Mouse (Mus musculus) lung, embryonic 16.5 days (tissue): Measurements from ENCODE around the gene Zfp113. TPM values are rescaled to one million over a fixed set of nuclear protein-coding genes. Genes with fewer than 3 reads are reported as not detected.
"Not testable (repeated sequence)": the region's sequence is repeated elsewhere in the genome, so short reads cannot be mapped to it uniquely, and the experiment has no call there.

Experiments used
- ATAC-seq: fragments of 200-750 bp; cut with Nextera tagmentation; 2 replicates; pipeline ENCODE4 v1.8.0; 2017; ENCODE audit warnings: low read depth, mild to moderate bottlenecking, moderate library complexity
- H3K27ac ChIP-seq: fragments of 300-500 bp; sonication (generic); 2 replicates; pipeline ENCODE4 v1.5.1; 2014; ENCODE audit warnings: mild to moderate bottlenecking, control low read depth, low read length
- H3K27me3 ChIP-seq: fragments of 300-500 bp; sonication (generic); 2 replicates; pipeline ENCODE4 v1.6.1; 2014; ENCODE audit warnings: low read depth, low read length, mixed read lengths; ENCODE audit not compliant: control insufficient read depth, insufficient read depth
- H3K36me3 ChIP-seq: fragments of 300-500 bp; sonication (generic); 2 replicates; pipeline ENCODE4 v1.6.1; 2014; ENCODE audit warnings: low read length; ENCODE audit not compliant: control insufficient read depth, insufficient read depth
- H3K4me1 ChIP-seq: fragments of 300-500 bp; sonication (generic); replicated peaks from 2 replicates; pipeline ENCODE4 v1.6.1; 2014; ENCODE audit warnings: low read length, mixed read lengths; ENCODE audit not compliant: control insufficient read depth, insufficient read depth
- H3K4me2 ChIP-seq: fragments of 300-500 bp; sonication (generic); 2 replicates; pipeline ENCODE4 v1.6.1; 2014; ENCODE audit warnings: low read depth, low read length, control low read depth
- H3K4me3 ChIP-seq: fragments of 300-500 bp; sonication (generic); 2 replicates; pipeline ENCODE4 v1.5.1; 2014; ENCODE audit warnings: mild to moderate bottlenecking, low read length, control low read depth
- H3K9ac ChIP-seq: fragments of 300-500 bp; sonication (generic); 2 replicates; pipeline ENCODE4 v1.6.1; 2014; ENCODE audit warnings: low read length, control low read depth
- H3K9me3 ChIP-seq: fragments of 300-500 bp; sonication (generic); 2 replicates; pipeline ENCODE4 v1.6.1; 2016; ENCODE audit warnings: low read length; ENCODE audit not compliant: control insufficient read depth
- WGBS: fragments of 180-500 bp; shearing (Covaris S2); extraction: QIAGEN DNeasy Blood & Tissue Kit; methylation state at CpG from one replicate; pipeline ENCODE4 v1.1.7; 2014; 5-methylcytosine and 5-hydroxymethylcytosine counted together
- microRNA counts: library from miRNA; unstranded; fragments of <30 nt; microRNA quantifications from one replicate; lab custom pipeline; 2016
- microRNA-seq: library from miRNA; unstranded; fragments of <30 nt; microRNA quantifications from one replicate; pipeline ENCODE4, GENCODE M21; 2016
- polyA plus RNA-seq: library from polyadenylated mRNA; unstranded; fragments of >200 nt; fragmentation: Nextera tagmentation; extraction: Ambion mirVana; gene quantifications from 2 replicates; pipeline ENCODE4 v1.2.1, GENCODE M21; 2015

Zfp113 gene
- polyA plus RNA-seq, 1 experiment from 2014 or later = 24.0 TPM

DNA sequence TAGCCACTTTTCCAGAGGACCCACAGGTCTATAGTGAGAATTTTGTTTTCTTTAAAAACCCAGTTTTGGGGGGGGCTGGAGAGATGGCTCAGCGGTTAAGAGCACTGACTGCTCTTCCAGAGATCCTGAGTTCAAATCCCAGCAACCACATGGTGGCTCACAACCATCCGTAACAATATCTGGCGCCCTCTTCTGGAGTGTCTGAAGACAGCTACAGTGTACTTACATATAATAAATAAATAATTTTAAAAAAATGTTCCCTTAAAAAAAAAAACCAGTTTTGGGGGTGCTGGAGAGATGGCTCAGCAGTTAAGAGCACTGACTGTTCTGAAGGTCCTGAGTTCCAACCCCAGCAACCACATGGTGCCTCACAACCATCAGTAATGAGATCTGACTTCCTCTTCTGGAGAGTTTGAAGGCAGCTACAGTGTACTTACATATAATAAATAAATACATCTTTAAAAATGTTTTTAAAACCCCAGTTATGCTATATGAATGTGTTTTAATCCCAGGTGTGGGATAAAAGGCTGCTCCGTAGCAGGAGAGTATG lies 45.6 kb downstream of the Zfp113 start:
- H3K9ac ChIP-seq, H3K27ac ChIP-seq, H3K4me1 ChIP-seq, H3K27me3 ChIP-seq, H3K9me3 ChIP-seq, ATAC-seq, H3K4me2 ChIP-seq, H3K36me3 ChIP-seq, H3K4me3 ChIP-seq: not testable (repeated sequence)
- WGBS = 67% methylated on average over 3 of the region's 4 CpGs

DNA sequence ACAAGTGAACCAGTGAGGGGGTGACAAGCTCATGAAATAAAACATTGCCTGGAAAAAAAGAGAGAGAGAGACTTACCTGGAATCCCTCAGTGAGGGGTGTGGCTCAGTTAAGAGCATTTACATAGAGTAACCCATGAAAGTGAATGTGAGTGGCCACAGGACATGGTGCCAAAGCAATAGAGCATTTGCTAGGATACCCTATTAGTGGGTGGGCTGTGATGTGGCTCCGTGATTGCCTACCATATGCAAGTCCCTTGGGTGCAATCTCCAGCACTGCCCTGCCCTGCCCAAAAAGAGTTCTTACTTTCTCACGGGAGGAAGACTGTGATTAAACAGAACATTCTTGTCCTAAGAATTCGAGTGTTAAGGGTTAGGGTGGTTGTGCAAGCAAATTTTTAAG lies 48.4 kb downstream of the Zfp113 start:
- H3K9ac ChIP-seq = no peak overlapping the region
- no peak overlapping the region for H3K4me2 ChIP-seq
- no peaks in the 10 kb centered on the region for H3K4me1 ChIP-seq
- H3K27me3 ChIP-seq = no peaks in the 10 kb centered on the region
- ATAC-seq = no peak
- no peaks in the 10 kb centered on the region for H3K9me3 ChIP-seq
- no peak overlapping the region for H3K27ac ChIP-seq
- no peak overlapping the region for H3K4me3 ChIP-seq
- 67% methylated on average over 3 of the region's 3 CpGs for WGBS
- peaks cover 20% of the 10 kb centered on the region for H3K36me3 ChIP-seq

DNA sequence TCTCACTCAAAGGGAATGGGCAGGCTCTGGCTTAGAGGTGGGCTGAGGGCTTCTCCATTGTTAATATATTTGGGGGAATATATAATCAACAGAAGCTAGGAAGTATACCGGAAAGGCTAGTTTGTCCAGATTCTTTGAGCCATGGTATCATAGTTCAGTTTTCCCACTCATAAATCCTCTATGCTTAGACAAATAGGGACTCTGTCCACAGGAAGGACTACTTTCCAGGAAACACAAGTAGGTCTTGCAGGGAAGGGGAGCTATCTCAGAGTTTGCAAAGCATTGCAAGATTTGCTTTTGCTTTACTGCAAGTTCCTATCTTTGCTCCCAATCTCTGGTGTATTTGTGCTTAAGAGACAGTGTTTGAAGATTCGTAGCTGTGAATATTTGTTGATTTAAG lies 50.6 kb downstream of the Zfp113 start:
- WGBS = 49% methylated on average over 2 of the region's 2 CpGs
- H3K27ac ChIP-seq = no peak overlapping the region

DNA sequence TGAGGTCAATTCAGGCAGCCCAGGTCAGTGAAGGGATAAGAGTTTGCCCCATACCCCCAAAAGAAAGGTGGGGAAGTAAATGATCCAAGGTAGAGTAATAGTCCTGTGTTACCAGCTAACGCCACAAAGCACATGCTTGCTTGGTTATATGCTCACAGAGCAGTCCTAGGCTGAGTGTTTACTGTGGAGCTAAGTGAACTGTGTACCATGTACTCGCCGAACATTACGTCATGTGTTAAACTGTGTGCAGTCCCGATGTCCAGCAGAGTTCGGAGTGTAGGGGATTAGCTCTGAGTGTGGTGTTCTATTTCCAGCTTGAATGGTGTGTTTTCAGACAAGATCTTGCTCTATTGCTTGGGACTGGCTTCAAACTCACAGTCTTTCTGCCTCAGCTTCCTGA lies 61.1 kb downstream of the Zfp113 start:
- Histone ChIP-seq H3K27ac (no peak overlapping the region), H3K36me3 (peaks cover 36% of the 10 kb centered on the region), H3K4me1 (no peaks in the 10 kb centered on the region), H3K4me3 (no peak overlapping the region), H3K9ac (no peak overlapping the region), H3K4me2 (no peak overlapping the region), H3K9me3 (no peaks in the 10 kb centered on the region), H3K27me3 (no peaks in the 10 kb centered on the region)
- ATAC-seq = no peak
- WGBS = 94% methylated on average over 6 of the region's 6 CpGs

More for the DNA sequence above, 50.6 kb downstream of the Zfp113 start:
- Histone ChIP-seq H3K9ac (no peak overlapping the region), H3K4me3 (no peak overlapping the region), H3K27me3 (no peaks in the 10 kb centered on the region), H3K4me1 (no peaks in the 10 kb centered on the region), H3K9me3 (no peaks in the 10 kb centered on the region), H3K4me2 (no peak overlapping the region), H3K36me3 (peaks cover 32% of the 10 kb centered on the region)
- no peak for ATAC-seq

DNA sequence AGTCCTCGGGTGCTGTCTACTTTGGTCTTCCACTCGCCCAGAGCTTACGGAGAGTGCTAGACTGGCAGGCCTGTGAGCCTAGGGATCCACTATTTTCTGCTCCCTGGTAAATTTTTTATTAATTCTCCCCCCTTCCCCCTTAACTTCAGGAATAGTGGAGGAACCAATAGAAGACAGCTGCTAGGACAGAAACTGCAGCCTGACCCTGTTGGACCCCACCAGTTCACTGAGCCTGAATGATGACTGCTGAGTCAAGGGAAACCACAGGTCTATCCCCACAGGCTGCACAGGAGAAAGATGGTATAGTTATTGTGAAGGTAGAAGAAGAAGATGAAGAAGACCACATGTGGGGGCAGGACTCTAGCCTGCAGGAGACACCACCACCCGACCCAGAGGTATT lies 62.8 kb downstream of the Zfp113 start:
- no peak overlapping the region for H3K4me2 ChIP-seq
- ATAC-seq = no peak
- no peaks in the 10 kb centered on the region for H3K27me3 ChIP-seq
- no peak overlapping the region for H3K9ac ChIP-seq
- no peak overlapping the region for H3K4me3 ChIP-seq
- H3K27ac ChIP-seq = no peak overlapping the region
- peaks cover 23% of the 10 kb centered on the region for H3K36me3 ChIP-seq
- WGBS = 90% methylated on average over 4 of the region's 4 CpGs
- H3K9me3 ChIP-seq = no peaks in the 10 kb centered on the region
- H3K4me1 ChIP-seq = no peaks in the 10 kb centered on the region; the same call in none of the 2 replicates

DNA sequence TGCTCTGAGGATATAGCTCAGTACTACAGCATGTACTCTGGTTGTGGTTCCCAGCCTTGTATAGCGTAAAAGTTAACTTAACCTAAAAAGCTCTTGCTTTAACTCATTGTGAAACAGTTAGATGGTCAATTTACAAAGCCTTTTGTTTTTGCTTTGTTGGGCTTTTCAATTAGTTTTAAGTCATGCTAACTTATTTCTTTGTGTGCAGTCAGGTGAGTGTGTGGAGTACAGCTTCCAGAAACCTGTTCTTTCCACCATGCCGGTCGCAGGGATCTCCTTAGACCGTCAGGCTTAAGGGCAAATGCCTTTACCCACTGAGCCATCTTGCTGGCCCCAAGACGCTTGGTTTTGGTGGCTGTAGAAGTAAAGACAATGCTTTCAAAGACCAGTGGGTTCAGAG lies 64.8 kb downstream of the Zfp113 start:
- Histone ChIP-seq H3K27ac (no peak overlapping the region), H3K4me2 (no peak overlapping the region), H3K9me3 (no peaks in the 10 kb centered on the region), H3K9ac (no peak overlapping the region), H3K27me3 (no peaks in the 10 kb centered on the region), H3K4me1 (peaks cover 5% of the 10 kb centered on the region), H3K4me3 (no peak overlapping the region), H3K36me3 (peaks cover 19% of the 10 kb centered on the region)
- no peak for ATAC-seq
- WGBS = 97% methylated on average over 5 of the region's 5 CpGs

DNA sequence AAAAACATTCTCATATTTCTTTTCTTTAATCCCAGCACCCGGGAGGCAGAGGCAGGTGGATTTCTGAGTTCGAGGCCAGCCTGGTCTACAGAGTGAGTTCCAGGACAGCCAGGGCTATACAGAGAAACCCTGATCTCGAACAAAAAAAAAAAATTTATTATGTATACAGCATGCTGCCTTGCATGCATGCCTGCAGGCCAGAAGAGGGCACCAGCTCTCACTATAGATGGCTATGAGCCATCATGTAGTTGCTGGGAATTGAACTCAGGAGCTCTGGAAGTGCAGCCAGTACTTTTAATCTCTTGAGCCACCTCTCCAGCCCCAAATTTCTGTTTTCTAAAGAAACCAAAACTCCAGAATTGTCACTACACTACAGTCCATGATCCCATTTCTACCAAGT lies 65.3 kb downstream of the Zfp113 start:
- Histone ChIP-seq H3K9ac (no peak overlapping the region), H3K27ac (no peak overlapping the region), H3K4me2 (no peak overlapping the region), H3K36me3 (peaks cover 19% of the 10 kb centered on the region), H3K9me3 (no peaks in the 10 kb centered on the region), H3K4me3 (no peak overlapping the region), H3K4me1 (peaks cover 5% of the 10 kb centered on the region), H3K27me3 (no peaks in the 10 kb centered on the region)
- ATAC-seq = no peak
- 72% methylated on average over 3 of the region's 3 CpGs for WGBS

MicroRNA genes within 50 kb of the gene (microRNA counts, 519-probe panel; counts per million panel counts)
- microRNA mmu-miR-106b (lab: Ali Mortazavi, UCI) (4,286 counts per million, percentile 87 among the panel's probes with 10 or more counts), microRNA mmu-miR-25 (lab: Ali Mortazavi, UCI) (5,089 counts per million, percentile 95 among the panel's probes with 10 or more counts), microRNA mmu-miR-93 (lab: Ali Mortazavi, UCI) (4,235 counts per million, percentile 85 among the panel's probes with 10 or more counts)

Small RNA genes lying within 50 kb of the gene (microRNA-seq; reads per million reads assigned to microRNA genes)
- 6,708 reads per million, percentile 92 among the genes with 10 or more reads in this experiment for gene Mir106b
- 565 reads per million, percentile 70 among the genes with 10 or more reads in this experiment for gene Mir25
- 9,171 reads per million, percentile 94 among the genes with 10 or more reads in this experiment for gene Mir93

Other genes with a start within 250 kb of the Zfp113 start
- gene Cyp3a13, start 234.1 kb downstream of the Zfp113 start, polyA plus RNA-seq = 0.77 and 0.79 TPM in 2 replicates
- gene Gjc3, start 192.6 kb downstream of the Zfp113 start, polyA plus RNA-seq = 0.08 and 0.10 TPM in 2 replicates
- gene Azgp1, start 174.2 kb downstream of the Zfp113 start, polyA plus RNA-seq = 1.1 TPM in 1 of 2 replicates, not detected in the other
- not detected in 2 replicates for gene Smok3a, start 134.5 kb downstream of the Zfp113 start, polyA plus RNA-seq
- not detected in 2 replicates for gene Smok3b, start 134.3 kb downstream of the Zfp113 start, polyA plus RNA-seq
- gene Smok3c, start 102.5 kb downstream of the Zfp113 start, polyA plus RNA-seq = not detected in 2 replicates
- gene Zkscan1, start 70.7 kb downstream of the Zfp113 start, polyA plus RNA-seq = 14.8 and 18.1 TPM in 2 replicates
- gene Zscan21, start 38.8 kb downstream of the Zfp113 start, polyA plus RNA-seq = 57.9 and 61.5 TPM in 2 replicates
- gene Cops6, start 5.3 kb upstream of the Zfp113 start, polyA plus RNA-seq = 292 and 301 TPM in 2 replicates
- gene Ap4m1, start 16.3 kb upstream of the Zfp113 start, polyA plus RNA-seq = 26.2 and 27.4 TPM in 2 replicates
- gene Mcm7, start 16.7 kb upstream of the Zfp113 start, polyA plus RNA-seq = 180 and 197 TPM in 2 replicates
- gene Taf6, start 31.7 kb upstream of the Zfp113 start, polyA plus RNA-seq = 87.3 and 88.8 TPM in 2 replicates
- gene Cnpy4, start 31.7 kb upstream of the Zfp113 start, polyA plus RNA-seq = 59.5 and 60.5 TPM in 2 replicates
- gene Mblac1, start 38.6 kb upstream of the Zfp113 start, polyA plus RNA-seq = 7.6 and 8.8 TPM in 2 replicates
- not detected in 2 replicates for gene Nxpe5, start 70.2 kb upstream of the Zfp113 start, polyA plus RNA-seq
- gene Lamtor4, start 99.7 kb upstream of the Zfp113 start, polyA plus RNA-seq = 56.7 and 62.1 TPM in 2 replicates
- 3.8 and 6.2 TPM in 2 replicates for gene BC037034, start 108.3 kb upstream of the Zfp113 start, polyA plus RNA-seq
- 1.2 and 1.5 TPM in 2 replicates for gene Gal3st4, start 117.1 kb upstream of the Zfp113 start, polyA plus RNA-seq
- gene Gm43720, start 124.2 kb upstream of the Zfp113 start, polyA plus RNA-seq = 0.13 and 0.19 TPM in 2 replicates
- gene Gpc2, start 124.3 kb upstream of the Zfp113 start, polyA plus RNA-seq = 16.7 and 17.1 TPM in 2 replicates
- 3.5 and 4.4 TPM in 2 replicates for gene Stag3, start 124.5 kb upstream of the Zfp113 start, polyA plus RNA-seq
- 0.39 TPM in 1 of 2 replicates, not detected in the other for gene Pvrig, start 186.2 kb upstream of the Zfp113 start, polyA plus RNA-seq